Mouse (Mus musculus) liver, embryonic 11.5 days (tissue): ENCODE data around the gene Arhgap19. TPM values are rescaled to one million over a fixed set of nuclear protein-coding genes. Genes with fewer than 3 reads are reported as not detected.
A peak's percentile ranks its signal among the peaks of the same experiment; 100 is the strongest.
"Not testable (repeated sequence)": the region's sequence is repeated elsewhere in the genome, so short reads cannot be mapped to it uniquely, and the experiment has no call there.

Source experiments
- ATAC-seq: fragments of 200-750 bp; cut with Nextera tagmentation; replicated peaks from 2 replicates; pipeline ENCODE4 v1.8.0; 2017; ENCODE audit warnings: moderate number of reproducible peaks, mild to moderate bottlenecking, moderate TSS enrichment, moderate library complexity; ENCODE audit not compliant: low FRiP score
- DNase-seq: peaks from one replicate; pipeline ENCODE4 v3.0.0-alpha.2; 2017; ENCODE audit warnings: low spot score
- H3K27ac ChIP-seq: fragments of 300-500 bp; sonication (generic); 2 replicates; pipeline ENCODE4 v1.5.1; 2014; ENCODE audit warnings: mild to moderate bottlenecking, low read depth, low read length, control low read depth
- H3K27me3 ChIP-seq: fragments of 300-500 bp; sonication (generic); replicated peaks from 2 replicates; pipeline ENCODE4 v1.6.1; 2014; ENCODE audit warnings: low read length, mixed read lengths; ENCODE audit not compliant: control insufficient read depth, insufficient read depth
- H3K36me3 ChIP-seq: fragments of 300-500 bp; sonication (generic); 2 replicates; pipeline ENCODE4 v1.6.1; 2014; ENCODE audit warnings: mild to moderate bottlenecking, low read length, moderate library complexity, mixed read lengths; ENCODE audit not compliant: control insufficient read depth, insufficient read depth
- H3K4me1 ChIP-seq: fragments of 300-500 bp; sonication (generic); replicated peaks from 2 replicates; pipeline ENCODE4 v1.6.1; 2014; ENCODE audit warnings: low read length, mixed read lengths; ENCODE audit not compliant: control insufficient read depth, insufficient read depth
- H3K4me2 ChIP-seq: fragments of 300-500 bp; sonication (generic); 2 replicates; pipeline ENCODE4 v1.6.1; 2014; ENCODE audit warnings: mild to moderate bottlenecking, control low read depth, moderate library complexity
- H3K4me3 ChIP-seq: fragments of 300-500 bp; sonication (generic); 2 replicates; pipeline ENCODE4 v1.5.1; 2014; ENCODE audit warnings: low read depth, low read length, control low read depth
- H3K9ac ChIP-seq: fragments of 300-500 bp; sonication (generic); 2 replicates; pipeline ENCODE4 v1.6.1; 2014; ENCODE audit warnings: low read depth, low read length, control low read depth
- H3K9me3 ChIP-seq: fragments of 300-500 bp; sonication (generic); 2 replicates; pipeline ENCODE4 v1.6.1; 2016; ENCODE audit warnings: low read length, inconsistent platforms, mixed read lengths; ENCODE audit not compliant: control insufficient read depth
- WGBS: fragments of 180-500 bp; shearing (Covaris S2); extraction: QIAGEN DNeasy Blood & Tissue Kit; methylation state at CpG from one replicate; pipeline ENCODE4 v1.1.7; 2014; 5-methylcytosine and 5-hydroxymethylcytosine counted together
- polyA plus RNA-seq: library from polyadenylated mRNA; unstranded; fragments of >200 nt; fragmentation: Nextera tagmentation; extraction: Ambion mirVana; gene quantifications from 2 replicates; pipeline ENCODE4 v1.2.1, GENCODE M21; 2014

Gene Arhgap19
- polyA plus RNA-seq = 55.6 and 63.4 TPM in 2 replicates

- peak within 1 kb of the TSS; percentile 93 for H3K4me3 ChIP-seq
- H3K9me3 ChIP-seq = 0 out of 2 replicates have a peak, but pooled peaks cover 3% of the 10 kb centered on the region
- no peaks in the 10 kb centered on the region for H3K27me3 ChIP-seq
- WGBS = under 1% methylated on average over 47 of the region's 48 CpGs
- H3K4me2 ChIP-seq = peak within 1 kb of the TSS; percentile 82
- peak within 1 kb of the TSS; percentile 79 for H3K27ac ChIP-seq
- peak within 1 kb of the TSS; percentile 95 for H3K9ac ChIP-seq
- H3K4me1 ChIP-seq = peaks cover 15% of the 10 kb centered on the region
- peak; percentile 83 for DNase-seq
- no peaks in the 10 kb centered on the region for H3K36me3 ChIP-seq
- ATAC-seq = peak; percentile 98
Measured at GRCm38 (mm10) chr19:41801742-41802369, at the start of gene Arhgap19. TSS of gene Arhgap19 (minus strand) at chr19:41802047.

GRCm38 (mm10) chr19:41850719-41851543 lies 49.1 kb upstream of the Arhgap19 start:
- Histone ChIP-seq H3K9me3 (no peaks in the 10 kb centered on the region), H3K4me1 (peaks cover 9% of the 10 kb centered on the region), H3K27ac (no peak overlapping the region; the same call in 1 of the 2 replicates), H3K4me3 (no peak overlapping the region), H3K9ac (no peak overlapping the region), H3K36me3 (no peaks in the 10 kb centered on the region), H3K4me2 (no peak overlapping the region), H3K27me3 (no peaks in the 10 kb centered on the region)
- no peak for ATAC-seq
- no peak for DNase-seq
- 45% methylated on average over 14 of the region's 14 CpGs for WGBS

- peaks cover 13% of the 10 kb centered on the region for H3K4me1 ChIP-seq
- H3K9me3 ChIP-seq = no peaks in the 10 kb centered on the region
- no peak overlapping the region for H3K9ac ChIP-seq
- ATAC-seq (no peak), DNase-seq (no peak)
- WGBS = 50% methylated on average over 6 of the region's 6 CpGs
- no peak overlapping the region for H3K27ac ChIP-seq
- no peak overlapping the region for H3K4me3 ChIP-seq
- no peak overlapping the region for H3K4me2 ChIP-seq
- H3K36me3 ChIP-seq = no peaks in the 10 kb centered on the region
- no peaks in the 10 kb centered on the region for H3K27me3 ChIP-seq
Measured at GRCm38 (mm10) chr19:41850021-41850718, 48.3 kb upstream of the Arhgap19 start.

GRCm38 (mm10) chr19:41847992-41848851 lies 46.4 kb upstream of the Arhgap19 start, which contains the start of gene Frat2:
TSS of gene Frat2 (minus strand) at chr19:41848132.
- Histone ChIP-seq H3K9ac (peak within 1 kb of the TSS; percentile 86), H3K4me3 (peak within 1 kb of the TSS; percentile 93), H3K27ac (peak within 1 kb of the TSS; percentile 93), H3K36me3 (no peaks in the 10 kb centered on the region), H3K4me1 (peaks cover 13% of the 10 kb centered on the region), H3K27me3 (no peaks in the 10 kb centered on the region), H3K4me2 (peak within 1 kb of the TSS; percentile 98), H3K9me3 (no peaks in the 10 kb centered on the region)
- under 1% methylated on average over 72 of the region's 72 CpGs for WGBS
- ATAC-seq (peak; percentile 96), DNase-seq (peak; percentile 96)

GRCm38 (mm10) chr19:41847614-41847991 lies 45.8 kb upstream of the Arhgap19 start:
- Histone ChIP-seq H3K4me2 (peak overlapping the region; percentile 98), H3K27ac (peak overlapping the region; percentile 93), H3K4me1 (peaks cover 11% of the 10 kb centered on the region), H3K4me3 (peak overlapping the region; percentile 93), H3K9ac (peak overlapping the region; percentile 86)
- H3K9me3 ChIP-seq, H3K27me3 ChIP-seq, H3K36me3 ChIP-seq: not testable (repeated sequence)
- DNase-seq = peak; percentile 80
- WGBS = under 1% methylated on average over 53 of the region's 53 CpGs
- ATAC-seq = peak; percentile 44

- Histone ChIP-seq H3K27me3 (no peaks in the 10 kb centered on the region), H3K4me1 (peaks cover 8% of the 10 kb centered on the region), H3K9me3 (no peaks in the 10 kb centered on the region), H3K36me3 (no peaks in the 10 kb centered on the region), H3K4me2 (peak overlapping the region; percentile 98), H3K4me3 (peak overlapping the region; percentile 93), H3K9ac (peak overlapping the region; percentile 86), H3K27ac (peak overlapping the region; percentile 93)
- ATAC-seq (peak; percentile 12; the same call in 1 of the 2 replicates), DNase-seq (peak; percentile 71)
- WGBS = under 1% methylated on average over 64 of the region's 64 CpGs
Measured at GRCm38 (mm10) chr19:41847091-41847581, 45.3 kb upstream of the Arhgap19 start.

GRCm38 (mm10) chr19:41846366-41847090 lies 44.7 kb upstream of the Arhgap19 start:
- 13% methylated on average over 21 of the region's 21 CpGs for WGBS

More at GRCm38 (mm10) chr19:41846366-41847090, 44.7 kb upstream of the Arhgap19 start:
- DNase-seq (no peak), ATAC-seq (no peak)
- Histone ChIP-seq H3K27ac (peak overlapping the region; percentile 93), H3K36me3 (no peaks in the 10 kb centered on the region), H3K9me3 (no peaks in the 10 kb centered on the region), H3K27me3 (no peaks in the 10 kb centered on the region), H3K9ac (peak overlapping the region; percentile 86), H3K4me2 (peak overlapping the region; percentile 98), H3K4me1 (peaks cover 9% of the 10 kb centered on the region), H3K4me3 (peak overlapping the region; percentile 93)
